Mouse (Mus musculus): ENCODE measurements around the gene Abca5. TPM values are rescaled to one million over a fixed set of nuclear protein-coding genes. Genes with fewer than 3 reads are reported as not detected.
"Not testable (repeated sequence)": the region's sequence is repeated elsewhere in the genome, so short reads cannot be mapped to it uniquely, and the experiment has no call there.

Abca5 gene
- 0.20 and 0.29 TPM in 2 replicates for polyA plus RNA-seq (2012; rRNA removed)

DNA sequence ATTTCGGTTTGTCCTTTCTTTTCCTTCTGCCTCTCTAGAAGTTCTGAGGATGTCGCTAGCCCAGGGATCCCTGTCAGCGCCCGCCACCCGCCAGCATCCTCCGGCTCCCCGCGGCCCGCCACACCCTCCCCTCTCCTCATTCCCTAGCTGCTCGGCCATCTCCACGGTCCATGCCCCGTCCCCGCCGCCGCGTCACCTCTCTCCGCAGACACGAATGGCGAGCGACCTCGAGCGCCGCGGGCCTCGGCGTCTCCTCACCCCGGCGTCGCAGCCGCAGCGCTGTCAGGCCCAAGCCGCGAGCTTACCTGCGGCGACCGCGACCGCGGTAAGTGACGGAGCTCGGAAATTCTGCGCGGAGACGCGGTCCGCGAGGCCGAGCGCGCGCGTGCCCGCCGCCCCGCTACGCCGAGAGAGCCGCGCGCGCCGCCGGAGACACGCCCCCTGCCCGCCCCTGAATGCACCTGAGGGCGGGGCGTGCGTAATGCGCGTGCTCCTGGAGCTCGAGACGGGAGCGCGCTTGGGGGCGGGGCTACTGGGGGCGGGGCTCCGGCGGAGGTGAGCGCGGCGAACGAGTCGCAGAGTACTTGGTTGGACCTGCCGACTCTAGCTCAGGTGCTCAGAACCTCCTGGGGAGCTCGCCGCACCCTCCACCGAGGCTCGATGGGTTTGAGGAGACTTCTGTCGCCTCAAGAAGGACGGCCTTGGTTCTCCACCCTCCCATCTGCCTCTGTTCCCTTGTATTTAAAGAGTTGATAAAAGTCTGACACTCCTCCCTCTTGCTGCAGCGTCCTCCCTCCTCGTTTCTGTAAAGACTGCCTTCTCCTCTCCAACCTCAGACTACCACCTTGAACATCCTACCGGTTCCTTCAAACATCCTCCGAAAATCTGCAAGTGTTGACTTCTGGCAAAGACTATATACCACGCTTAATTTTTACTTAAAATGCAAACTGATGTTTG, at the start of gene Abca5:
TSS of gene Abca5 (minus strand) at position 428 of the 957 bp plus-strand sequence.
- peak; percentile 55 for DNase-seq (ENCODE audit: low read depth, low spot score)
- 1% methylated on average over 94 of the region's 95 CpGs for WGBS

DNA sequence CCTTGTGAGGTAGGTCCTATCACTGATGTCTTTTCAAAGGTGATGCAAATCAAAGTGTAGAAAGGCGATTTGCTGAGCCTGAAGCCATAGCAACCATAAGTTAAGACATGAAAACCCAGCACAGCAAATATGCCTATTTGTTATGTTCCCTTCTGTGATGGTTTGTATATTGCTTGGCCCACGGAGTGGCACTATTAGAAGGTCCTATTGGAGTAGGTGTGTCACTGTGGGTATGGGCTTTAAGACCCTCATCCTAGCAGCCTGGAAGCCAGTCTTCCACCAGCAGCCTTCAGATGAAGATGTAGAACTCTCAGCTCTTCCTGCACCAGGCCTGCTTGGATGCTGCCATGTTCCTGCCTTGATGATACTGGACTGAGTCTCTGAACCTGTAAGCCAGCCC, 48.0 kb upstream of the Abca5 start:
- WGBS = 77% methylated on average over 2 of the region's 2 CpGs
- DNase-seq (ENCODE audit: low read depth, low spot score) = no peak

DNA sequence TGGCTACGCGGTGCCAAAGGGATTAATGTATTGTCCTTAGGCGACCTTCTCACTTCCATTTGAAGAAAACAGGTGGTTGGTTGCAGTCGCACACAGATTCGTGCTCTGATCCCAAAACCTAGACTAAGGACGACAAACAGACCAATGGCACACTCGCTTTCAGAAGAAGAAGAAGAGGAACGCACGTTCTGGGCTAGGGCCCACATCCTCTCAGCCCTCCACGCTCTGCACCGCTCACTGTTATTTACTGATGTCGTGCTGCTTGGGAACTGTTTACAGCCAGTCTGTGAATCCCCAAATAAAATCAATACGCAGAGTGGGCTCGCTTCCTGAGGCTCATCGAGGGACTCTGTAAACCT, 42.8 kb upstream of the Abca5 start:
- no peak for DNase-seq (ENCODE audit: low read depth, low spot score)
- WGBS = 12% methylated on average over 15 of the region's 15 CpGs

DNA sequence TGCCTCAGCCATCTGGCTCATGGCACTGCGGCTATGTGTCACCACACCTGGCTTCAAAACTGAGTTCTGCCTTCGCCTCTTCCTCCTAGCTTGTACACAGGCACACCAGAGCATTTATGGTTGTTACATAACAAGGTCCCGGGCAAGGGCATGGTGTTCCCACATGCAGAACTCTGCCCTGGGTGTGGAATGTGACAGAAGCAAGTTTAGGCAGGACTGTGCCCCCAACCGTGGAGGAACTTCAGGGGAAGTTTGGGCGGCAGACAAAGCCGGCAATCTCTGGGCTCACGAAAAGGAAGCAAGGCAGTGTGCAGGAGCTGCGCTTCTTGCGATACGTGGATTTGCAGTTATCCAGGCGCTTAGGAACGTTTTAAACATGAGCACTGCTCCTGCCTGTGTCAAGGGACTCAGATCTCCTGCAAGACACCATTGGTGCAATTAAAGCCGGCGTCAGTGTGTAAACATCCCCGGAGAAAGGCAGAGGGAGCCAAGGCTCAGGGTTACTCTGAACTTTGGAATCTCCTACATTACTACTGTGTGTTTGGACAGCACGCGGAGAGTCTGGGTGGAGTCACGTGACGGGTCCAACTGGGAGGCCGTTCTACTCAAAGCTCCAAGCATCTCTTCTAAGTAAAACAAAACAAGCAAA, 42.3 kb upstream of the Abca5 start:
- peak; percentile 94 for DNase-seq (ENCODE audit: low read depth, low spot score)

DNA sequence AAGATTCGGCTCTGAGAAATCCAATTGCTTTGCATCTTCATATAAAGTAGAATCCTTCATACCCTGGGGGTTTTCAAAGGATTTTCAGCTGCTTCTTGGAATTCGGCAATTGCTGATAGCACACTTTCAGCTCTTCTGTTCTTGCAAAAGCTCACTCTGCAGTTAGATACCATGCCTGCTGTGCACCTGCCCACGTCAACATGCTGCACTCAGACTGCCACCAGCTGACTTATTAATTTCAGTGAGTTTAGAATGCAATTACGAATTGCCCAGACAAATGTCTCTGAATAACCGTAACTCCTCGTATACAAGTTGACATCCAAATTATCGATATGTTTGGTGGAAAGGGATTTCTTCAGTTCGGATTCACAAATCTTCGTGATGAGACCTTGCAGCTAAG, 36.5 kb upstream of the Abca5 start:
- DNase-seq (ENCODE audit: low read depth, low spot score) = no peak

More for the DNA sequence above, 42.3 kb upstream of the Abca5 start:
- WGBS = 2% methylated on average over 20 of the region's 20 CpGs

DNA sequence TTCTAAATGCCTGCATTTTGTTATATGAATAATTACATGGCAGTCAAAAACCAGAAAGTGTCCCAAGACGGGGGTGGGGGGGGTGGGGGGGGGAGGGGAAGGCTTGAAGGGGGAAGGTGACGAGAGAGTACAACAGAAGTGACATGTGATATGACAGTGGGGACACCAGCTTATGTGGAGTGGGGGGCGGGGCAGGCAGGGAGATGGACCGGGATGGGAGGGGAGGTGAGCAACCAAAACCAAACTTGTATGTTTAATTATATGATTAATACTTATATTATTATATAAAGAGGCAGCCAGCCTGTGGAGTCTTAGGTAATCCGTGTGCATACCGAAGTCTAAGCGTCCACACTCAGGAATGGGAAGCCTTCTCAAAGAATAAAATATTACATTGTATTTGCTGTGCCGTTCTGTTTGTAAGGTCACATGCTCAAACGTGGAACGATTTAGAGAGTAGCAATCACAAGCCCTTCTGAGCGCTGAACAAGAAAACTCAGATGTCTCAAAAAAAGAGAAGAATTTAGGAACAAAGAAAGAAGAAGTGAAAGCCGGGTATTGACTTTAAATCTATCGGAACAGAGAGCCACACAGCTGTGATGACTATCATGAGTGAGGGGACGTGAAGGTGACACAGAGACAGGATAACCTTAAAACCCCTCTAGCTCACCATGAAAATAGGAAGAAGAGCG, 34.9 kb upstream of the Abca5 start:
- DNase-seq (ENCODE audit: low read depth, low spot score) = no peak
- 67% methylated on average over 15 of the region's 15 CpGs for WGBS

More for the DNA sequence above, 36.5 kb upstream of the Abca5 start:
- 89% methylated on average over 9 of the region's 9 CpGs for WGBS

DNA sequence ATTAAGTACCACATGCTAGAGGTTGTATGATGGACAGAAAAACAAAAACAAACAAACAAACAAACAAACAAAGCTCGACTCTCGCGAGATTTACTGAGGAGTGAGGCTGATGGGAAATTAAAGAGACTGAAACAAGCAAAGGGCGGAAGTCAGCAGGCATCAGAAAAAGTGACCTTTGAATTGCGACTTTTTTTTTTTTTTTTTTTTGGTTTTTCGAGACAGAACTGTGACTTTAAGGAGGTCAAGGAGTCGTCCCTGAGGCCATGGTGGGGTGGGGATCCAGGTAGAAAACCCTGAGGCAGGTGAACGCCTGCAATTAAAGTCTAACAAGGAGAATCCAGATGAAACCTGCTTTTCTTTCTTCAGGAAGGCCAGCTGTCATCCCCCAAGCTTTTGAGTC, 34.3 kb upstream of the Abca5 start:
- DNase-seq (ENCODE audit: low read depth, low spot score) = no peak
- WGBS = 22% methylated on average over 8 of the region's 8 CpGs

DNA sequence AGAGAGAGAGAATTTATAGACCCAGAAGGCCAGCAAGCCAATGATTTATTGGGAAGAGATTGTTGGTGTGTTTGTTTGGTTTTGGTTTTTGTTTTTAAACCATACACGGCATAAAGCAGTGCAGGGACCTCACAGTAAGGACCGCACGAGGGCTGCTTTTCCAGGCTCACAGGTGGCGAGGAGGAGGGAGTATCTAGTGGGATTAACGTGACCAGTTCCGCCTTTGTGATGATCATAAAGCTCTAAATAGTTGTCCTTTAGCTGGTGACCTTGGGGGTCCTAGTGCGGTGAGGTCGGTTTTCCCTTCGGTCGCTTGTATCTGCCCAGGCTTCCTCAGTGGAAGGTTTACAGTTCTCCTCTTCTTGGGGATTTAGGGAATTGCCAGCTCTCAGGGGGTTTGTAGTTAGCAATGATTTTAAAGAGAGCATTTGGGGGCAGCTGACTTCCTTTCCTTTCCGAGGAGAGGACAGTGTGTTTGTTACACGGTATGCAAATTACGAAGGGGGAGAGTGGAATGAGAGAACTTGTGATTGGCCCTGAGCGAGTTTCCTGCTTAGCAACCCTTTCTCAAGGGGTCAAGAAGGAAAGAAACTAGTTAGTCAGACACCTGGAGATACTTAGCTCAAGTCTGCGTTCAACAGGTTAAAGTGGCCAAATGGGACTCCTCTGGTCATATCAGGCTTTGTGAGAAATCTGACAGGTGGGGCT, 31.9 kb upstream of the Abca5 start:
- WGBS = 19% methylated on average over 15 of the region's 15 CpGs
- no peak for DNase-seq (ENCODE audit: low read depth, low spot score)

DNA sequence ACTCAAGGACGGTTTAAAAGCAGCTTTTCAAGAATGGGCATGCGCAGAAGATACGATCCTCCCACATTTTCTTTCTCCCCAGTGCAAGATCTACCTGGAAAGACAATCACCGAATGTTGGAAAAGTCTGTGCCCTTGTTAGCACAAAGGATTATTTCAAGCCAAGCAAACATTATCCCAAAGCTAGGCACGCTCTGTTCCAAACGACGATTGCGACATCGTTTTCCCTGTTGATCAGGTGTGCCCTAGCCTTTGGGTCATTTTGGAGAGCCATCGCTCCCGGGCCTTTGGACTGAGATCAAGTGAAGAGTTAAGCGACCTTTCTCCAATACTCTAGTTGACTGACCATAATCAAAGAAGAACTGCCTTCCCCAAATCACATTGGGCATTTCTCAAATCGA, 30.1 kb upstream of the Abca5 start:
- WGBS = 72% methylated on average over 13 of the region's 13 CpGs
- no peak for DNase-seq (ENCODE audit: low read depth, low spot score)

DNA sequence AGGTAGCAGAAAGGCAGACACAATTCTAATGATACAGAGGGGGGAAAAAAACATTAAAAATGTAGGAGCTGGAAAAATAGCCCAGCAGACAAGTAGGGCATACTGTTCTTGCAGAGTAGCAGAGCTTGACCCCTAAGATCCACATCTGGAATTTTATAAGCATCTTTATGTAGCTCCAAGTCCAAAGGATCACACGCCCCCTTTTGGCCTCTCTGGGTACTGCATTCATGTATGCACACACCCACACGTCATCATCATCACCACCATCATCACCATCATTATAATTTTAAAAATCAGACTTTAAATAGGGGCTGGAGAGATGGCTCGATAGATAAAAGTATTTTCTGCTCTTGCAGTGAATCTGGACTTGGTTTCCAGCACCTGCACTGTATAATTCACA, 29.4 kb upstream of the Abca5 start:
- 85% methylated on average over 3 of the region's 3 CpGs for WGBS

DNA sequence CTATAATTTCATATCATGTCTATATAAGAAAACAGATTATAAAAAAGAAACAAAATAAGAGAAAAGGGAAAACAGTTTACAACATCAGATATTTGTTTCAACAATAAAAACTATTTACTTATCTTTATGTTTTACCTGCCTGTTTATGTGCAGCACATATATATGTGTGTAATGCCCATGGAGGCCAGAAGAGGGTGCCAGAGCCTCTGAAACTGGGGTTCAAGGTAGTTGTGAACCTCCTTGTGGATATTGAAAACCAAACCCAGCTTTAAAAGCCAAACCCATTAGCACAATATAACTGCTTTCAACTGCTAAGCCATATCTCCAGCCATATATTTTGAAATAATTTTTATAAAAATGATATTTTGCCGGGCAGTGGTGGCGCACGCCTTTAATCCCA, 27.5 kb upstream of the Abca5 start:
- DNase-seq (ENCODE audit: low read depth, low spot score) = peak; percentile 43
- WGBS = 83% methylated on average over 3 of the region's 3 CpGs

More for the DNA sequence above, 29.4 kb upstream of the Abca5 start:
- DNase-seq (ENCODE audit: low read depth, low spot score) = no peak

DNA sequence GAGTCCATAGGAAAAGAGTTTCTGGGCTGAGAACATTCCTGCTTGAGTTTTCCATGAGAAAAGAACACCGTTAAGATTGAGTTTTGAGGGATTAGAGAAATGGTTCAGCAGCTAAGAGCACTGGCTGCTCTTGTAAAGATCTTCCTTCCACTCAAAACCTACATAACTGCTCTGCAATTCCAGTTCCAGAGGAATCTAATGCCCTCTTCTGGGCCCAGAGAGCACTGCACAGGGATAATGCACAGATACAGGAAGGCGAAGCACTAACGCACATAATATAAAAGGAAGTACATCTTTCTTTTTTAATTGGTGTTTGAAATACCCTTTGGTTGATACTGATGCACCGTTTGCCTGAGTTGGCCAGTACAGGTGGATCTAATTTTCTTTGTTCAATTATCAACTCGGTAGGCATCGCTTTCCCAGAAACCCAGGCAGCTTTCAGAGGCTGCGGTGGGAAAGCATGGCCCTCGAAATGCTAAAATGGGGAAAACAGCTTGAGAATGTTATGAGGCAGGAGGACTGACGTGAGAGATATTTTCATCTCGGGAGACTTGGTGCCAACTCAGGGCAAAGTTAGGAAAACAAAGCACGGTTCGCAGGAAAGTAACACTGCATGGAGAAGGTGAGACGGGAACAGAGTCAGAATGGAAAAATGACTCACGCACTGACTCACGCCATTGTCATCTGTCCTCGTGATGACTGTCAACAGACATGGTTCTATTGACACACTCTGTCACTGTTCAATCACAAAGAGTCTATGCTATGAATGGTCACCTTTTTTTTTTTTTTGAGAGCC, 20.4 kb upstream of the Abca5 start:
- WGBS = 54% methylated on average over 16 of the region's 16 CpGs
- DNase-seq (ENCODE audit: low read depth, low spot score) = no peak

DNA sequence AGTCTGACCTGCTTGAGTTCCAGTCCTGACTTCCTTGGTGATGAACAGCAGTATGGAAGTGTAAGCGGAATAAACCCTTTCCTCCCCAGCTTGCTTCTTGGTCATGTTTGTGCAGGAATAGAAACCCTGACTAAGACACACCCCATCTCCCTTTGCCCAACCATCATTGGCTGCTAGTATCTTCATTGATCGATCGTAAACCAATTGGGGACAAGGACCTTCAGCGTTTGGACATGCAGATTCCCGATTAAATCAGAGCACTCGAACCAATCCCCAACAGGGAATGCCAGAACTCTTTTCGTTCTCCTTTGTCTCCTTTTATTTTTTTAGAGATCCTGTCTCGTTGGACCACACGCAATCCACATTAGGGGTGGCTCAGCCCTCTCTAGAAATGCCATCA, 17.6 kb upstream of the Abca5 start:
- not testable (repeated sequence) for DNase-seq (ENCODE audit: low read depth, low spot score)
- WGBS = 78% methylated on average over 9 of the region's 9 CpGs

DNA sequence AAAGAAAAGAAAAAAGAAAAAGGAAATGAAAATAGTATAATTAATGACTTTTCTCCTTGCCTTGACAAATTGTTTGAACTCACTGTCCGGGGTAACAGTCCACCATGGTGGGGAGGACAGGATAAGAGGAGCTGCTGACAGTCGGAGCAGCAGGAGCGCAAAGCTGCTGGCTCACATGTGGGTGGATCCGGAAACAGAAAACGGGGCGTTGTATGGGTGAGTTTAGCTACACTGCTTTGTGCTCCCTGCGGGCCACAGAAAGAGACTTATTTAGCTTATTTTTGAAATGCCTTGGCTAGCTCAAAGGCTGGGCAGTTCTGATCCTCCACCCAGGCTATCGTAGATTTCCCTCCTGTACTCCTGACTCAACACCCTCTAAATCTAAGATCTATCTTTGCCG, 16.7 kb upstream of the Abca5 start:
- WGBS = 81% methylated on average over 9 of the region's 9 CpGs
- no peak for DNase-seq (ENCODE audit: low read depth, low spot score)

DNA sequence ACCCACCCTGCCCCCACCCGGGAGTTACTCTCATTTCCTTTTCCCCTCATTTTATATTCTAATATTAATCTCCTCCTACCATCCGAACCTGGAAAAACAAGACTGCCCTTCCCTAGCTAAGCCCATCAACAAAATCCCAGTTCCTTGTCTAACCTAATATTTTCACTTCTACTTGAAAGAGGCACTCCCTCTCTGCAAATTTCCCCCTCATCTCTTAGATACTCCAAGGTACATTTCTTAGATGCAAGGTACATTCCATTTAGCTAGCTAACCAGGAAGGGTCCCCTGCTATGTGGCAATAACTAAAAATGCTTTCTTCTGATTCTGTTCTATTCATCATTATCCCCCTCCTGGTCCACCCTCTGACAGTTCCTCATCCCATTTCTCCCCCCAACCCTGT, 10.7 kb upstream of the Abca5 start:
- DNase-seq (ENCODE audit: low read depth, low spot score) = no peak
- WGBS = 69% methylated on average over 2 of the region's 2 CpGs

DNA sequence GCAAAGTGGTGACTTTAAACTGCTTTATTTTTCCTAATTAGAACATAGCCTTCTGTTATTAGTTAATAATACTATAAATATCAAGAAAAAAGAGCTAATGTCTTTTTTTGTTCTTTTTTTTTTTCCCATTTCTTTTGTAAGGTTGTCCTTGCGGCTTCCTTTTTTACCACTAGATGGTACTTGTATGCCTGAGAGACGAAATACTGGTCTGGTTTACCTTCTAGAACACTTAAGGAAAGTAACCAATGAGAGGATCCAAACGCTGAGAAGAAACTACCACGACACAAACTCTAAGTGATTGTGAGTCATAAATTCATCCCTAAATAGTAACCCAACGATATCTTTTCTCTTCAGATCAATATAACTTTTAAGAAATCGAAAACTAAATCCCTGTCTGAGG, 10.3 kb upstream of the Abca5 start:
- 48% methylated on average over 6 of the region's 6 CpGs for WGBS
- DNase-seq (ENCODE audit: low read depth, low spot score) = no peak

DNA sequence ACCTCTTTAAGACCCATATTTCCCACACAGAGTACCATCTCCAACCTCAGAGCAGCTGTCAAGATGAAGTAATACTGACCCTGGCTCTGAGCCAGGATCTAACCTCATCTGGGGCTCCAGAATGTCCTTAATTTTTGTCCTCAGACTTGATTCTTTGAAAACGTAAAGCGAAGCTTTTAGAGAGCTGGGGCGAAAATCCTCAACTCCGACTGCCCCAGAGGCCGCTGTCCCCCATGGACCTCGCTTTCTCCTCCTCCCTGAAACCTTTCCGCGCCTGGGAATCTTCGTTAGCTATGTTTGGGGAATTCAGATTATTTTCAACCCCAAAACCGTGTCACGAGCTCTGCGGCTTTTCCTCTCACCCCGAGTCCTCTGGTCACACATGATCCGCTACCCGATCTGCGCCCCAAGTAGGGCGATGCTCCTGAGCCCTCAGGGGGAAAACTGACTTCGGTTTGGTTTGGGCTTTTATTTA, 665 bp downstream of the Abca5 start:
- no peak for DNase-seq (ENCODE audit: low read depth, low spot score)
- WGBS = under 1% methylated on average over 18 of the region's 18 CpGs

DNA sequence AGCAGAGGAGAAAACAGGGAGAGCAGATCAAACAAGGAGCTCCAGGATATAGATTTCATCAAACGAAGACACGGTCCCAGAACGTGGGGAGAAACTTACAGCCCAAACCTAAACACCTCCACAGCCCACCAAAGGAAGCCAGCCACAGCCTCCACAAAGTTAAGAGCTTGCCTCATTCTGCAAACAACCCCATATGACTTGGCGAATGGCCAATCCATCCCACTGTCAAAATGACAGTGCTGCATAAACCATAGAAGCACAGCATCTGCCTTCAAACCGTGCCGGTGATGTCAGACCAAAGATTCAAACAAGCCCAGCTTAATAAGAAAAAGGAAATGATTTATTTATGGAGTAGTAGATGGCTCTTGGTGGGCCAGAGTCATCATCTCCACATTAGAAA, 7.4 kb downstream of the Abca5 start:
- 59% methylated on average over 6 of the region's 6 CpGs for WGBS
- no peak for DNase-seq (ENCODE audit: low read depth, low spot score)

DNA sequence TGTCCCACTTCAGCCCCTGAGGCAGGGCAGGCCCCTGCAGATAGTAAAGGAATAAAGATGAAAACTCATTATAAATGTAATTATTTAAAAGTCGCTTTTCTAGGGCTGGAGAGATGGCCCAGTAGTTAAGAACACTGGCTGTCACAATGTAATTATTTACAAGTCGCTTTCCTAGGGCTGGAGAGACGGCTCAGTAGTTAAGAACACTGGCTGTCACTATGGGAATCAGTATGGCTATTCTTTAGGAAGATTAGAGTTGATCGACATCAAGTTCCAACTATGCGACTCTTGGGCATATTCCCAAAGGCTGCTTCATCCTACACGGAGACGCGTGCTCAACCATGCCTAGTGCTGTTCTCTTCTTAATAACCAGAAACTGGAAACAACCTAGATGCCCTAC, 15.2 kb downstream of the Abca5 start:
- DNase-seq (ENCODE audit: low read depth, low spot score) = no peak
- WGBS = 90% methylated on average over 8 of the region's 8 CpGs

All from large intestine, adult 2 months (tissue).